Mouse (Mus musculus): ENCODE results near the gene Plekha5.

Plekha5 gene

DNA sequence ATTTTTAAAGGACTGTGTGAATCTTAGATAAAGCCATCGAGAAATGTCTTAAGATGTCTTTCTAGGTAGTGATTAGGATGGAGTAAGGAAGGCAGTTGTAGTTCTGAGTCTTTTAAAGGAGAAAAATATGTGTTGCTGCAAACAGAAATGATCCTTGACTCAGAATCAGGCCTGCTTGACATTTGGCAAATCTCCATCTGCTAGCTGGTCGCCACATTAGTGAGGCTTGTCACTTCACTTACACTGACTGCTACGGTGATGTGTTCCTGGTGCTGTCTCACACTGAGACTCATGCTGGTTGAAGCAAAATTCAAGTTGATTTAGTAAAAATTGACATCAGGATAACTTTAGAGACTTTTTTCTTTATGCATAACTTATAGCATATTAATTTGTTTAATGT is 32.0 kb downstream of the Plekha5 start:
- DNase-seq (ENCODE audit: low read depth, low spot score) = peak; percentile 45

DNA sequence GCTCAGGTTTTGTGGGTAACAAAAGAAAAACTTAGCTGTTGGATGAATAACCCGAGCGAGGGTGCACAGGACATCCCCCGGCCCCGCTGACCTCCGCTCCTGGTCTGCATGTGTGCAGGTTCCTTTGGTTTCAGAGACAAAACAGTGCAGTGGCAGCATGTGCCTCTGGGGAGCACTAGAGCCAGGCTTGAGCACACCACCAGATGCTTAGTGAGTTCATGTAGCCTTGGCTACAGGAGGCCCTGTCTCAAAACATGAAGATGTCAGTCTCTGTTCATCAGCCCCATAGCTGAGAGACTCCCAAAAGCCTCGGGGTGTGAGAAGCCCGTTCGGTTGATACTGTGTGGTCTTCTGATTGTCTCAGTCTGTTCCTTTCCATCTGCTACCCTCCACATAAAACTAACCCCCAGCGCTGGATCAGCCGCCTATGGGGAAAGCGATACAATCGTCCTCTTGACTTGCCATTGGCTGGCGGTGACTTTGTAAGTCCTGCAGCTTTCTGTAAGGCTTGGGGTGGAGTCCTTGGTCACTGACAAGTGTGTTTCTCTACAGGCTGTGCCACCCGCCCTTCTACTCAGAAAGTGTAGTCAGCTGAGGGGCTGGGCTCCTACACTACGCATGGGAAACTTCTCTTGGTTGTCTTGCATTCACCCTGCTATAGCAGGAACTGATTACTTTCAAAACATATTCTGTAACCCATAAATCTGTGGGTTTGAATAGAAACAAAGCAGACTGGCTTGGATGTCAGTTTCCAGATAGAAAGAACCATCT is 32.7 kb downstream of the Plekha5 start:
- DNase-seq (ENCODE audit: low read depth, low spot score) = no peak

DNA sequence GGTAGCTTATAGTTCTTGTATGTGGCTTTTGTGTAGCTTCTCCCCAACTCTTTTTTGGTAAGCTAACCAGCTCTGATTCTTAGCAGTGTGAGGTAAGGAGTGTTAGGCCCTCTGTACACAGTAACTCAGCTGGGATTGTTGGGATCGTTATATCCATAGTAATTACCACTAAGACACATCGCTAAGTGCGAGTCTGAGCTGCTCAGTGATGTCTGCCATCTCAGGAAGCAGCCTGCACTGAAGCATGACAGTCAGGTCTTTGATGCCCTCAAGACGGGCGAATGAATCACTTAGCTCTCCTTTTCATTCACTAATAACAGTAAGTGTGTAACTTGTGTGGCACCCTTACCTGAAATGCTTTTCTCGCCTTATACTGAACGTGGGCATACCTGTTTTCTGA is 36.5 kb downstream of the Plekha5 start:
- DNase-seq (ENCODE audit: low read depth, low spot score) = no peak

DNA sequence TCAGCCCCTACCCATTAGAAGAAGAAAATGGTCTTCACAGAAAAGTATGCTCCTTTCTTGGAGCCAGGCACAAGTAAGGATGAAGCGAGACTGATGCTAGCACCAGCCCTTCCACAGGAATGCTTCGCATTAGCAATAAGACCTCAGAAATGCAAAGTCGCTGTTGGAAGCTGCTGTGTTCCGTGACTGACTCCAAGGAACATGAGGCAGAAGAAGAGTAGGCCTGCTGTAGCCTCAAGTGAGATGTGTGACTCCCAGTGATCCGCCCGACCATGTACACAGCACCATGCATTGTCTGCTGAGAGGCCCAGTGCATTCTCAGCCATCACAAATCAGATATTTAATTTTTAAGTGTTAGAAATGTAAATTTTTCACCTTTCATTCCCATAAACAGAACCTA is 41.0 kb downstream of the Plekha5 start:
- DNase-seq (ENCODE audit: low read depth, low spot score) = peak; percentile 63

DNA sequence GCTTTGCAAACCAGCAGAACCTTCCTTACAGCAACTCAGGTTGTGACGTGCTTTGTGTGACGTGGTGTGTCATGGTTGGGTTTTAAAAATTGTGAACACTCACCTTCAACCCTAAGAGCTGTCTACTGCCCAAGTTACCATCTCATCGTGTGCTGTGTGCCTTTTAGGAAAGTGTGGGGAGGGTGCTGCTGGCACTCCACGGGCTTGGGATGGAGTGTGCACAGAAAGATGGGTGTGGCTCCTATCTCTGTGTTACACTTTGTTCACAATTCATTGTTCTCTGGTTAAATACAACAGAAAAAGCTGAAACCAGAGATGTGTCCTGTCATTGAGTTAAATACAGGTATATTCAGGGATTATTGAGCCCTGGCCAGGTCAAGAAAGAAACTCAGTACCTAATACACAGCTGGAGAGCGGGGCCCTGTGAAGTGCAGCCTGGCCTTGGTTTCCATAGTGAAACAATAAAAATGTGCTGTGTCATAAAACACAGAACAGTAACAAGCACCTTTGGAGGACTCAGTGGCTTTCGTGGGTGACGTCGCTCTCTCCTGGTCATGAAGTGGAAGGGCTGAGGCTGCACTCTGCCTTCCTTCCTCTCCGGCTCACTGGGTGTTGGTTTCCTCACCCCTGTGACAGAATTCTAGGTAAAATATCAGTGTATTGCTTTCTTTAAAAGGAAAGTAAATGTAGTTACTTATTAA is 42.2 kb downstream of the Plekha5 start:
- no peak for DNase-seq (ENCODE audit: low read depth, low spot score)

DNA sequence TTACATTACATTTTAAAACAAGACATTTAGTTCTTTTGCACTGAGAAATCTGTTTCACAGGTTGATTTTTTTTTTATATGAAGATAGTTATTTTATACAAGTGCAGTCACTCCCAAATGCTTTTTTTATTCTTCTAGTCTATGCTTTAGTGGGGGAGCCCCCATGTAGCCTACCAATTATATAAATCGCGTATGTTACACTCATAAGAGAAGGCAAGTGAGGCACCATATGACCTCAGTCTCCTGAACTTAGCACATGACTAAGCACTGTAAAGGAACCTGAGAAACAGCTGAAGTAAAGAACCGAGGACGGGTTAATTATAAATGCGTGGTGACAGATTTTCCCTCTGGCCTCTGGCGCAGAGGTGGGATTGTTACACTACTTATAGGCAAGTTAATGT is 43.0 kb downstream of the Plekha5 start:
- DNase-seq (ENCODE audit: low read depth, low spot score) = peak; percentile 69

DNA sequence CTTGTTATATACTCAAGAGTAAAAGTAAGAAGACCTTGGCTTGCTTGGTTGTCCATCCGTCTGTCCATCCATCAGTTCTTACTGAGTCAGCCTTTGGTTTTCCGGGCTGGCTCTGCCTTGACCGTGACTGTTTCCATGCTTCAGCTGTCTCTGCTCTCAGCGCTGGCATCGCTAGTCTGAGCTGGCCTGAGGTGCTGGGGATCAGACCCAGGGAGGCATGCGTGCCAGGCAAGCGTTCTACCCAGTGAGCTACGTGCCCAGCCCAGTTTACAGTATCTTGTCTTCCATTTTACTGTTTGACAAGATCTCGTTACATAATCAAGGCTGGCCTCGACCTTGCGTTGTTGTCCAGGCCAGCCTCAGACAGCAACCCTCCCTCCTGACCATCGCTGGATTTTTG is 44.0 kb downstream of the Plekha5 start:
- no peak for DNase-seq (ENCODE audit: low read depth, low spot score)

DNA sequence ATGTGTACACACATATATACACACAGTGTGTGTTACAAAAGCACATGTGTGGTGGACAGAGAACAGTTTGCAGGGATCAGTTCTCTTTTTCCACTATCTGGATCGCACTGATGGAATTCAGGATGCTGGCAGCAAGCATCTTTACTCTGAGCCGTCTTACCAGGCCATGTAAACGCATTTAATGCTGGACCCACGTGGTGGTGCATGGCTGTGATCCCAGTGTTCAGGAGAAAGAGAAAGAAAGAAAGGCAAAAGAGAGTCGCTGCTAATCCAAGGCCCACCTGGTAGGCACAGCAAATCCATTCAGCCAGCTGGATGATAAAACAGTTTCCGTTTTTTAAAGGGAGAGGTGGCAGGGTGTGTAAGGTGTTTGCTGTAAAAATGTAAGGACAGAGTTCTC is 45.9 kb downstream of the Plekha5 start:
- DNase-seq (ENCODE audit: low read depth, low spot score) = no peak

DNA sequence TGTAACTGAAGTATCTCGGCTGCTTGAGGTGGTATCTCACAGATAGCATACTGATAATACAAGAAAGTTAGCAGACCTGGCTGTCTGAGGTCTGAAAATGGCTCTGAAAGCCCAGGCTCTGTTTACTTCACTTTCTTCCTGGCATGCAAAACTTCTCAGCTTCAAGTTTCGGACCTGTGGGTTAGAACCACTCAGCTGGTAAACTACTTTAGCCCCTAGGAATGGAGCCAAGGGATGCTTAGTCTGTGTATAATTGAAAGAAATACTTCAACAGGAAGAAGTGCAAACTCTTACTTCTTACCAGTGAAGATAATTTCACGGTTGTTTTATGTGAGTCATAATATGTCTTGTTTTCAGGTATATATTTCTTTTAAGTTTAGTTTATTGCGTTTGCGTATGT is 47.9 kb downstream of the Plekha5 start:
- DNase-seq (ENCODE audit: low read depth, low spot score) = no peak

DNA sequence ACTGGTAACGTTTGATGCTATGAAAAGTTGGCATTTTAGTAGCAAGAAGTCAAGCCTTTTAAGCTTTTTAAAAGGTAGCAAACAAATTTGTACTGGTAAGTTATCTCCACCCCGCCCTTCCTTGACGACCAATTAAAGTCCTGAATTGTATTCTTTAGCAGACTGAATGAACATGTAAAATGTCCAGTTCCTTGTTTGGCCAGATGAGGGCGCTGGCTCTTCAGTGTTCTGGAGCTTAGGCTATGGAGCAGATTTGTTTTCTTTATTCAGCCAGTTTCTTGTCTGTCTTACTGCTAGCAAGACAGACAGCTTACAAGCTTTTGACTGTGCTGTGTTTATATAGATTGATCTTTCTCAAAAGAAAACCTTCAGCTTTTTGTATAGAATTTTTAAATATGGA is 48.5 kb downstream of the Plekha5 start:
- peak; percentile 91 for DNase-seq (ENCODE audit: low read depth, low spot score)

DNA sequence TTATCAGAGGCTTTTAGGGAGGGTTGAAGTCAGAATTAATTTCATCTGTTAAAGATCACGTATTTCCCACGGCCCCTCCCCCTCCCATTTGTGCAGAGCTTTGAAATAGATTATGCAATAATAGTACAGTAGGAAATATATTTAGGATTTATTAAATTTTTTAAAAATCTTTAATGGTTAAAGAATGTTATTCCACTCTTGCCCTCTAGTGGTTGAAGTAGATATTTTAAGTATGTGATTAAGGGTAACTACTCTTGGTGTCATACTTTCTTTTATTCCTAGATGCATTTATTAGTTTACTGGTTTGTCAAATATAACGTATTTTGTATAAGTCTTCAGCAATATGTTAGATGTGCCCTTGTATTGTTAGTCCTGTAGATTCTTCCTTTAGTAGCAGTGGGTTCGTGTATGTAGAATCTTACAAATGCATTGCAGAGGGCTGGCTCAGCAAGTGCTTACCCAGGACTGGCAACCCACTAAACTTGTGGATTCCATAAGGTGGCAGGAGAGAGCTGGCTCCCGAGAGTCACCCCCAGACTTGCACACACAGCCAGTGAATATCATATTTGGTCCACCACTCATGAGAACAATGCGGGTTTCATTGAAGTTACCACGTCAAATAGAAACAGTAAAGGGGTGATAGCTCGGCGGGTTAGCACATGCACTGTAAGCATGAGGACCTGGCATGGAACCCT is 51.7 kb downstream of the Plekha5 start:
- DNase-seq (ENCODE audit: low read depth, low spot score) = peak; percentile 86

DNA sequence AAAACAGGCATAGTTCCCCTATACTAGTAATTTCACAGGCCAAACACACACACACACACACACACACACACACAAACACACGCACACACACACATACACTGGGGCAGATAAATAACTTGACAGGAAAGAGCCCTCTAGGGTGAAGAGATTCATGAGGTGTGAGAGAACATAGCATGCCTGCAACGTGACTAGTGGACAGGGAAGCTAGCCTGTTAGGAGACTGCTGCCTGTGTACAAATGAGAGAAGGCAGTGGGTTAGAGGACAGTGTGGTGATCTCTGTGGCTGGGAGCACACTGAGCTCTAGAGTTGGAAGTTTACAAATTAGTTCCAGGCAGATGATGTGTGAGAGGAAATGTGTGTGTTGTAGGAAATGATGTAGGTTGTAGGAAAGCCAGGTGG is 53.1 kb downstream of the Plekha5 start:
- no peak for DNase-seq (ENCODE audit: low read depth, low spot score)

DNA sequence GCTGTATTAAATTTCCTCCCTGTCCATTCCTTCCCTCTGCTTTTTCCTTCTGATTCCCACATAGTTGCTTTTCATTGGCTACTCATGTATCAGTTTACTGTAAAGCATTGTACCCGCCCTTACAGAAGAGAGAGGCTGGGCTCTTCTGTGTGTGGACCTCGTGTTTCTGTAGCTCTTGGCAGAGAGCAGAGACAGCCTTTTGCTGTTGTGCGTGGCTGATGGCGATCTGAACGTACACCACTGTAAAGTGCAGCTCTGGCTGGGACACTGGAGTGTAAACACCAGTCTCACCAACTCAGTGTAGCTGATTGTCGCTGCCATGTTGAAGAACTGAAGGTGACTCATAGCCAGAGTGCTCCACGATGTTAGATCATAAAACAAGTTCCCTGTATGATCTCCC is 54.2 kb downstream of the Plekha5 start:
- DNase-seq (ENCODE audit: low read depth, low spot score) = peak; percentile 59

DNA sequence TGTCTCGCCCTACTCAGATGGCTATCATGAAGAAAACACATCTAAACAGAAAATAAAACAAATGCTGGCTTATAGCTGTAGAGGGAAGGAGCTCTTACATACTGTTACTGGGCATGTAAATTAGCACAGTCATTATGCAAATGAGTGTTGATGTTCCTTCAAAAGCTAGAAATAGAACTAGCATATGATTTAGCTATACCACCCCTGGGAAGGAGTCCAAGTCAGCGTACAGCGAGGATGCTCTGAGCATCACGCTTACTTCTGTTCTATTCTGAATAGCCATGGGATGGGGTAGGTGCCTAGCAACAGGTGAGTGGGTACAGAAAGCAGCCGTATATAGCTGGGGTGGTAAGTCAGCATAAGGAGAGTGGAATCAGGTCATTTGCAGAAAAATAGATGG is 55.1 kb downstream of the Plekha5 start:
- peak; percentile 92 for DNase-seq (ENCODE audit: low read depth, low spot score)

DNA sequence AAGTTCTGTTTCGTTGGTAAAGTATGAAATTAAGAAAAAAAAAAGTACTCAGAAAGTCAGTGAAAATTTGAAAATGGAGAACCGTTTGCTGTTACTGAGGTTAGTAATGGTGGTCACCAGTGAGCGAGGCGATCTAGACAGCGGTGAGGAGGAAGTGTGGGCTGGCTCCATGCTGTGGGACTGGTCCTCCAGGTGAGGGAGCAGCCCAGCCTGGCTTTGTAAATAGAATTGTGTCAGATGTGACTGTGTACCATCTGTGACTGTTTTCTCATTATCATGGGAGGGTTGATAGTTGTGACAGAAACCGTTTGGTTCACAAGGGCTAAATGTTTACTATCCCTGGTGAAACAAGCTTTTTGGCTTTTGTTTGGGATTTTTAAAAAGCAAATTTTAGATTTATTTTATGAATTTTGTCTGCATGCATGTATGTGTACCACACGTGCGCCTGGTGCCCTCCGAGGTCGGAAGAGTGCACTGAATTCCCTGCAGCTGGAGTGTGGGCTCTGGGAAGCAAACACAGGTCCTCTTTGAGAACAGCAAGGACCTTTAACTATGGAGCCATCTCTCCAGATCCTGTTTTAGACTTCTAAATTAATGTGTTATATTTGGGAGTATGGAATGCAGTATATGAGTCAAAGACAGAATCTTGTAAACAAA is 56.7 kb downstream of the Plekha5 start:
- DNase-seq (ENCODE audit: low read depth, low spot score) = peak; percentile 55

DNA sequence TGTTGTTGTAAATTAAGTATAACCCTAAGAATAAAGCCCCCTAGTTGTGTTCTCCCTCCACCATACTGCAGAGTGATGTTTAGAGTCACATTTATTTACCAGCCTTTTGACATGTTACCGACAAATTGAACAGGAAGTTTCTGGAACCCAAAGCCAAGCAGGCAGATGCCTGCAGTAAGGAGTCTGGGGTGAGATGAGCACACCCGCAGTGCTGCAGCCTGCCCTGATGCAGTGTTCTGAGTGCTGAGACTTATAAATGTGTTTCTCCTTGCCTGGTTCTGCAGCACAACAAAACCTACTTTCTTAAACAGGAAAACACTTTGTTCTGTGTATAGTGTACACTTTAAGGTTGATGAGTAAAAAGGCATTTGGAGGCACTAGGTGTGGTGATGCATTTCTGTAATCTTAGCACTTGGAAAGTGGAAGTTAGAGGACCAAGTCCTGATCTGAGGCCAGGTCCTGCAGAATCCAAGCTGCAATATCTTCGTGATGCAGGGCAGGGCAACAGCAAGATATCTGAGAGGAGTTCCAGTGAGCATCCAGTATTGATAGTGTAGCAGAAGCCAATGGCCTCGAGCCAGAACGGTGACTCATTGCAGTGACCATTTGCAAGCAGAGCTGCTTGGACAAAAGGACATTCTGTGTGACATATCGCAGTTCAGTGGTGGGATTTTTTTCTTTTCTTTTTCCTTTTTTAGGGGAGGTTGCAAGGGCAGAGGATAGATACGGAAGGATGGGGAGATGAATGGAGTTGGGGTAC is 58.0 kb downstream of the Plekha5 start:
- peak; percentile 98 for DNase-seq (ENCODE audit: low read depth, low spot score)

DNA sequence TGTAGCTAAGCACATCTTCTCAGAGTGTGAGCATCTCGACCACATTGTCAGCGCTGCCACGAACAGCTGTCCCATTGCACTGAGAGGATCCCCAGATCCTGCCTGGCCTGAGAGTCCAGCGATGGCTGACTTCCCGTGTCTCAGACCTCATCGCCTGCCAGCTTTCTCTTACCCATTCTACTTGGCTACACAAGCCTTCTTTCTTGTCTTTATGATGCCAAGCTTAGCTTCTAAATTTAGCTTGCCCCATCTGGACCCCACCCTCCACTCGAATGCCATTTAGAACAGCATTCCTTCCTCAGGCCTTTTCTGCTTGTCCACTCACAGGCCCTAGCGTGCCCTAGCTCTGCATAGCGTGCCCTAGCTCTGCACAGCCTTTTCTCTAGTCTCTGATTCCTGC is 60.3 kb downstream of the Plekha5 start:
- peak; percentile 87 for DNase-seq (ENCODE audit: low read depth, low spot score)

DNA sequence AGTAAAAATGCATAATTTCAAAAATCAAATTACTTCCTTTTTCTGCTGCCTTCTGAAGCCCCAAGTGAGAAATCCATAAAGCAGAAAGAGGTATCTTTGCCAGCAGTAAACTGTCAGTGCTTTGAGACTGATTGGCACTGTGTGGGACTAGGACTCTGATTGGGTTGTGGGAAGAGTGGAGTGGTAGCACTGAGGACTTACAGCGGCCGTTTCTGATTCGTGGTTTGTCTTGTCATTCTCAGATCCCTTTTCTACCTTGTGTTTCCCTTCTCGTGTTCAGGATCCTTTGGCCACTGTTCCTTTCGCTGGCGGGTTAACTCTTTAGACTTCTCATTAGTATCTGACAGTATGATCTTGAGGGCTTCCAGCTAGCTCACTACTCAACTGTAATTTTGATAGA is 61.8 kb downstream of the Plekha5 start:
- no peak for DNase-seq (ENCODE audit: low read depth, low spot score)

DNA sequence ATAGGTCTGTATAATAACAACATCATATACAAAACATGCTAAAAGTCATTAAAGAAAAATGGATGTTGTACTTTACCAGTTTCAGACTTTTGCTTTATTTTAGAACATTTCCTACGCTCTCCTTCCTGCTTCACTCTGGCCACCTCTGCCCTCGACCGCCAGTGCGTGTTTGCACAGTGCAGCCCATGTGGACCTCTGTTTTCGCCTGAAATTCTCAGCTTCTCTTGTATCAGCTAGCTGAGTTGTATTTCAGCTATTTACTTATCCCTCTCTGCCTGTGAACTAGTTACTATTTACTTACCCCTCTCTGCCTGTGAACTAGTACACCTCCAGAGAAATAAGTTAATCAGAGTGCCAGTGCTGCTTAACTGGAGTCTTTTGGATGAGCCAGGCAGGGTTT is 62.8 kb downstream of the Plekha5 start:
- no peak for DNase-seq (ENCODE audit: low read depth, low spot score)

DNA sequence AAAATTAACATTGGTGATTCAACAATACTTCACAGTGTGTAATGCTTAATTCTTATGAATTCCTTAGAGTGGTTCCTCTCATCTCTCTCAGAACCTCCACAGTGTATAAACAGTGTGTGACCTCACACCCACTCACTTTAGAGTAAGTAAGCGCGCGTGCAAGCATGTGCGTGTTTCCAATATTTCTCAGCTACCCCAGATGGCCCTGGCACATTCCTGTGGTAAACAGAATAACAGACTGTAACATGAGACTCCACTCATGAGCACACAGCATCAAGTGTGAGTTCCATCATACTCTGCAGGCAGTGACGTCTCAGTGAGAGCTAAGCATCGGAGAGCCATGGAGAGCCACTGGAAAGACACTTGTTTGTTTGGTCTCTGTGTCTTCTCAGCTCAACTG is 63.6 kb downstream of the Plekha5 start:
- DNase-seq (ENCODE audit: low read depth, low spot score) = no peak

DNA sequence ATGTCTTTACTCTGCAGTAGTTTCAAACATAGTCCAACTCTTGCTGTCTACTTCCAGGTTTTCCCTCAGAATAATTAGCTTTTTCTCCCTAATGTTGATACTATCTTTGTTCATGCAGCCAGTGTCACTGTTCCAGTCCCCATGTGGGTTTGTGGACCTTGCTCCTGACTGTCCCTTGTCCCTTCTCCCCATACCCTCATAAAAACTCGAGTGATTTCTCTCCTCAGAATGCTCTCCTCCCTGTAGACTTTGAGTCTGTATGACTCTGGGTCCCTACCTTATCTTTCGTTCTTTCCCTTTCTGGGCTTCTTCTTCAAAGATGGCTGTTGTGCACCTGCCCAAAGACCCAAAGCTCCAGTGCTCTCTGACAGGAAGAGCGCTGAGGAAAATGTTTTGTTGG is 64.8 kb downstream of the Plekha5 start:
- DNase-seq (ENCODE audit: low read depth, low spot score) = no peak

DNA sequence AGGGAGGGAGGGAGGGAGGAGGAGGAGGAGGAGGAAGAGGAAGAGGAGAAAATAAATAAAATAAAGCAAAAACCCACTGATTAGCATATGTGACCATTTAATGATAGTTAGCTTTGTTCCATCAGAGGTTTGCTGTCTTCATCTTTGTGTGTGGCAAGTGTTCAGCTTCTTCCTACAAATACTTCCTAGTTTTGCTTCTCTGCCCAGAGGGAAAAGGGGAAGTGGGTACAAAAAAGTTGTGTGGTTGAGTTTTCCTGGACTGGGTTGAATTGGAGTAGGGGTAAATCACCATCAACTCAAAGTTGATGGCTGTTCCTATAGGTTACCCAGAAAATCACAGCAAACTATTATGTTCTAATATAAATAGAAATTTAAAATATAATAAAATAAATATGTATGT is 65.7 kb downstream of the Plekha5 start:
- no peak for DNase-seq (ENCODE audit: low read depth, low spot score)
